Comparison of ENCODE assay signal across 19 mouse cellular contexts in genomic region chr17:45292883-45293282, GRCm38 (mm10).
"Had no signal": no experiment of that assay in that cellular context is flagged by ENCODE, and none has a peak within 500 bp of the region (broad histone marks: within the 10 kb centered on the region; RNA-seq: fewer than 3 reads in every experiment).

No protein-coding gene starts in this region.

- H3K36me3 ChIP-seq: kidney, embryonic 15.5 days; limb, embryonic 12.5 days; limb, embryonic 15.5 days; midbrain, embryonic 12.5 days; midbrain, embryonic 15.5 days; neural tube, embryonic 13.5 days had no signal

- H3K27me3 ChIP-seq: kidney, embryonic 15.5 days; limb, embryonic 12.5 days; limb, embryonic 15.5 days; midbrain, embryonic 12.5 days; midbrain, embryonic 15.5 days; neural tube, embryonic 13.5 days had no signal

- H3K4me2 ChIP-seq: kidney, embryonic 15.5 days; limb, embryonic 12.5 days; limb, embryonic 15.5 days; liver, embryonic 11.5 days; lung, embryonic 14.5 days; midbrain, embryonic 12.5 days; midbrain, embryonic 15.5 days; neural tube, embryonic 13.5 days had no signal

- H3K9me3 ChIP-seq: kidney, embryonic 15.5 days; limb, embryonic 12.5 days; limb, embryonic 15.5 days; midbrain, embryonic 12.5 days; midbrain, embryonic 15.5 days; neural tube, embryonic 13.5 days had no signal

- ATAC-seq: liver, postnatal 0 days; lung, postnatal 0 days; midbrain, embryonic 15.5 days had no signal

- H3K9ac ChIP-seq: kidney, embryonic 15.5 days; limb, embryonic 12.5 days; limb, embryonic 15.5 days; liver, embryonic 14.5 days; liver, postnatal 0 days; lung, embryonic 14.5 days; midbrain, embryonic 12.5 days; midbrain, embryonic 15.5 days; neural tube, embryonic 13.5 days had no signal

- DNase-seq: kidney, adult 8-10 months; kidney, postnatal 10 days; kidney, postnatal 36 days; layer of hippocampus, postnatal 36 days; liver, postnatal 0 days; lung, embryonic 14.5 days; retina, postnatal 1 day; thymus, adult 18-20 months; thymus, postnatal 36 days had no signal

- H3K4me1 ChIP-seq: kidney, embryonic 15.5 days; midbrain, embryonic 12.5 days; midbrain, embryonic 15.5 days; neural tube, embryonic 13.5 days had no signal

- H3K4me3 ChIP-seq: kidney, embryonic 15.5 days; limb, embryonic 12.5 days; limb, embryonic 15.5 days; midbrain, embryonic 12.5 days; midbrain, embryonic 15.5 days; neural tube, embryonic 13.5 days had no signal

- H3K27ac ChIP-seq: kidney, embryonic 15.5 days; limb, embryonic 12.5 days; limb, embryonic 15.5 days; liver, embryonic 14.5 days; macrophage; midbrain, embryonic 12.5 days; midbrain, embryonic 15.5 days; neural tube, embryonic 13.5 days had no signal
